Mouse (Mus musculus) skeletal muscle tissue, adult 2 months (tissue): ENCODE measurements around the gene Gfy.
"Not testable (repeated sequence)": the region's sequence is repeated elsewhere in the genome, so short reads cannot be mapped to it uniquely, and the experiment has no call there.

ENCODE experiments used
- DNase-seq: peaks from one replicate; pipeline ENCODE4 v3.0.0-alpha.2; 2012; ENCODE audit warnings: low read depth, low spot score

Gfy gene

DNA sequence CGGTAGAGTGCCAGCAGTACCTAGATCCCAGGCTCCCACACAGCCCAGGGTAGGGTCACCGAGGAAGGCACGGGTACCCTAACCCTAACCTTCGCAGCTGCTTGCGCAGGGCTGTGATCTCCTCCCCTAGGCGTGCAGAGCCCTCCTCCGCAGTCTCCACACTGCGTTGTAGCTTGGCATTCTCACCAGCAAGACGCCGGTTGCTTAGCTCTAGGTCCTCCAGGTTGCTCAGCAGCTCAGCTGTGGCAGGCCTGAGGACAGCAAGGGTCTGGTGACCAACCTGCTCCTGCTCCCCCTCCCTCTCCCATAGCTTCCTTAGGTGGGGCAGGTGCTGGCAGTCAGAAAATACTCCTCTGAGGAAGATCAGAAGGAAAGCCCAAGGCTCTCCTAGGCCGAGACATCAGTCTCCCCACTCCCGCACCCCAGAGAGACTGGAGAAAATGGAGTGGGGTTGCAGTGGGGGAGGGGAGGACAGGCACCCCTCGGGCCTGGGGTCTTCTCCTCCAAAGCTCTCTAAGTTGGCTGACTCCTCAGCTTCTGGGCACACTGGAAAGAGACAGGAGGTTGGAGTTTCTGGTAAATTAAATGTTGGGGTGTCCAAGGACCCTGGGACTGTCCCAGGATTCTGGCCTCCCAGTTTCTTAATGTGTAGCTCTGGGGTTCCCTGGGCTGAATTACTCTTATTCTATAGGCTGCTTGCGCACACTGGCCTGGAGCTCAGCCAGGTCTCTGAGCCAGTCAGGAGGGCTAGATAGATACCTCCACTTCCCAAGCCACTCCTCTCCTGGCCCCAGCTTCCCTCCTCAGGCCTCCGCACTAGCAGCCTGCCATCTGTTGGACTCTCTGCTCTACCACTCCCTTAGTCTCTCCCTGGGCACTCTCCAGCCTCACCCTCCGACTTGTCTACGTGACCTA lies 14.8 kb upstream of the Gfy start:
- DNase-seq, result no peak

DNA sequence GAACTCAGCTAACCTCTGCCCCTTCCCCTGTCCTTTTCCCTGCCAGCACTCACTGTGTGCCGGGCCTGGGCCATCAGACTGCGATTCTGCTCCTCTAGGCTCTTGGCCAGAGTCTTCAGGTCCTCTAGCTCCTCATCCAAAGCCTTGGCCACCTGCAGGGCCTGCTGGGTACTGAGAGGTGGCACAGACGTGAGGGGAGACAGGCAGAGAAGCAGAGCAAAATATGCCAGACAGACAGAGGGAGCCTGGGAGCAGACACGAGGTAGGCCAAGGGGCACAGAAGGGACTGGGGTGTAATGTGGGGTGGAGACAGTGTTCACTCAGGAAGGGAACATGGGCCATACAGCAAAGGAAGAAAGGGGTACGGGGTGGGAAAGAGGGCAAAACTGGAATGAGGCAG lies 14.0 kb upstream of the Gfy start:
- DNase-seq, result no peak

DNA sequence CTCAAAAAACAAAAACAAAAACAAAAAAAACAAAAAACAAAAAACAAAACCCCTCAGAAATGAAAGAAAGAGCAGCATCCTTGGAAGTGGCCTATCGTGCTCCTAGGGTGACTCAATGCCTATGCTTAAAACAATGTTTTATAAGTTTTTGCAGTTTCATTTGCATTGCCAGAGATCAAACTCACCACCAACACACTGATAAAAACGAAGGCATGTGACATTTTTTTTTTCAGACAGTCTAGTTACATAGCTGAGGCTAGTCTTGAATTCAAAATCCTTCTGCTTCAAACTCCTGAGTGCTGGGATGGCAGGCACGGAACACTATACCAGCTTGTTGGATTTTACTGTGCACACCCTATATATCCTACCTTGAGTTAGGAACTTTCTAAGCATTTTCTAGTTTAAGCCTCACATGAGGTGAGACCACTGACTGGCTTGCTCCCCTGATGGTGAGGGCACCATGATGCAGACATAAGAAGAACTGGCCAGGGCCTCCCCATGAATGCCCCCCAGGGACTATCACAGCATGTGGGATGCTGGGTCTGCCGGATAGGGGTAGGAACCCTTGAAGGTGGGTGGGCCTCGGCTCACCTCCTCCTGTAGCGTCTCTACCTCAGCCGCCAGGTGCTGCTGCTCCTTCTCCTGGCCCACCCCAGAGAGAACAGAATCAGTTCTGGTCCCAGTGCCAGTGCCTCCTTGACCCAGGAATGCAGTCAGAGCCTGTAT lies 13.4 kb upstream of the Gfy start:
- no peak for DNase-seq

DNA sequence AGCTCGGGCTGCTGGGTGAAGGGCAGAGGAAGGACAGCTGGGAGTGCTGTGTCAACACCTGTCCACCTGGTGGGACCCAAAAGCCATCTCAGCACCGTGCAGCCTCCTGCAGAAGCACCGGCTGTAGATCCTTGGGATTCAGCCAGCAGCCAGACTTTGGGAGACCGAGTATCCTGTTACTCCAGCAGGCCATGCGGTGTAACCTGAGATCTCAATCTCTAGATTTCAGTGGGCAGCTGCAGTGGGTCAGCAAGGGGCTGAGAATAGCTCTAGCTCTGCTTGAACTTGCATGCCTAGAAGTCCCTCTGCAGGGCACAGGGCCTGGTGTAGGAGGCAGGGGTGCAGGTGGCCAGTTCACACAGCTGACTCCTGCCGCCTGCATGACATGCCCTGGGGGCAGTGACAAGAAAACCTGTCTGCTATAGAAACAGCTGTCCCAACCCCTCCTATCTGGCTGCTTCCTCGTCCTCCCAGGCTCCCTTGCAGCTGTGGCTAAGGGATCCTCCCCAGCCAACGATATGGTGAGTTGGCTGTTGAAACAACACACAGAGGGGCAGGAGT lies 12.5 kb upstream of the Gfy start:
- peak; percentile 93 for DNase-seq

- DNase-seq, result no peak
Observed at GRCm38 (mm10) chr7:45191161-45191560, 11.8 kb upstream of the Gfy start.

- DNase-seq, result no peak
Observed at GRCm38 (mm10) chr7:45190186-45190585, 10.8 kb upstream of the Gfy start.

DNA sequence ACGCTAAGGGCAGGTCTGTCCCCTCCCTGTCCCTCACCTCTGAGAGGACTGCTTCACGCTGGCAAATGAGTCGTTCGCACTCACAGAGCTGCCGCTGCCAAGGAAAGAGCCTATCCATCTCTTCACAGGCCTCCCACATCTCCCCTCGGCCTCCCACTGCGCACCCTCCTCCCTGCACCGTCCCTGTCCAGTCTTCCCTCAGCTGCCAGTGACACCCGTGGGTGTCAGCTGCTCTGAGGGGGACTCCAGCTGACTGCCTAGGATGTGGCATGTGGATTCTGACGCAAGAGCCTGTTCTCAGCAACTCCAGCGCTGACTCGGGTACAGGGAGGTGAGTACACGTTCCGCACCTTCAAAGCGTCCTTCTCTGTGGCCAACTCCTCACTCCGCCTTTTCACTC lies 10.2 kb upstream of the Gfy start:
- DNase-seq, result no peak

DNA sequence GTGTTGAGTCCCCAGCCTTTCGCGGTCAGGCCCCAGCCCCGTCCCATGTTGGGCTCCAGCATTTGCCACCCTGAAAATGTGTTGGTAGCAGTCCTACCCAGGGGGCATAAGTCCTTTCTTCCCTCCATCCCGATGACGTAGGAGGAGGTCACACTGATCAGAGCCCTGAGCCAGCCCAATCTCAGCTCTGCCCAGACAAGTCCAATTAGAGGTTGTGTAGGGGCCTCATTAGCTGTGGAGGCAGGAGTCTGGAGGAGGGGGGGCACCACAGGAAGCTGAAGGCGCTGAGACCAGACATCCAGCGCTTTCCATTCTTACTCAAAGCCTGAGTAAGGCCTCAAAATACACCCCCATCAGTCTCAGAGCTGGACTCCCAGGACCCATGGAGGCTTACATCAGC lies 6.6 kb upstream of the Gfy start:
- no peak for DNase-seq

- no peak for DNase-seq
Observed at GRCm38 (mm10) chr7:45183672-45184071, 4.3 kb upstream of the Gfy start.

GRCm38 (mm10) chr7:45182606-45183005 lies 3.2 kb upstream of the Gfy start:
- peak; percentile 36 for DNase-seq

- peak; percentile 89 for DNase-seq
Observed at GRCm38 (mm10) chr7:45182199-45182601, 2.8 kb upstream of the Gfy start.

DNA sequence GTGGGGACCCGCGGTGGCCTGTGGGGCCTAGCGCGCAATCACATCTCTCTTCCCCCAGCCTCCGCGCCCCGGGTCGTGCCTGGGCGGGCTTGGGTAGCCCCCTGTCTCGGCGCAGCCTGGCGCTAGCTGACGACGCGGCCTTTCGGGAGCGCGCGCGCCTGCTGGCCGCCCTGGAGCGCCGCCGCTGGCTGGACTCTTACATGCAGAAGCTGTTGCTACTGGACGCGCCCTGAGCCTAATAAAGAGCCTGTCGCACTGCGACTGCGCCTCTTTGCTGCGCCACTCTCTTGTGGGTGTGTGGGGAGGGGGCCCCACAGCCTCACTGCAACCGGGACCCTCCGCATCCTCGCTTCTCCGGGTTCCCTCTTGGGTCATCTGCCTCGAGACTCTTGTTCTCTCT lies 2.2 kb upstream of the Gfy start:
- DNase-seq, result no peak

GRCm38 (mm10) chr7:45180896-45181477 lies 1.6 kb upstream of the Gfy start, which contains the start of gene Pth2:
Pth2 (plus strand) TSS chr7:45180995.
- DNase-seq, result no peak

- no peak for DNase-seq
Observed at GRCm38 (mm10) chr7:45178550-45178949, 819 bp downstream of the Gfy start.

- DNase-seq, result no peak
Observed at GRCm38 (mm10) chr7:45176356-45176755, 3.0 kb downstream of the Gfy start.

DNA sequence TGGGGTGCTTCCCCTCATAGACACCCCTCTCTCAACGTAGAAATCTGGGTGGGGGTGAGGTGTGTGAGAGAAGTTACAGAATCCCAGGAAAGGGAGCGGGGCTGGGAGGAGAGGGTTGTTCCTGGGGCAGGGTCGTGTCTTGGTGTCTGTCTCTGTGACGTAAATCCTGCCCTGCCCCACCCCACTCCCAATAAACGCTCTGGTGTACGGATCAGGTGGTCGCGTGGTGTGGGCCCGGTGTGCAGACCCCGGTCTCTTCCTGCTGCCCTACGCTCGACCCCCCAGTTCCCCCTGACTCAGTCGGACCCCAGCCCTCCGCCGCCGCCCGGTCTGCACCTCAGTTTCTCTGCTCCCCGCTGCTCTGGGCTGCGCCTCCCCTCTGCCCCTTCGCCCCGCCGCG lies 3.4 kb downstream of the Gfy start:
- no peak for DNase-seq

DNA sequence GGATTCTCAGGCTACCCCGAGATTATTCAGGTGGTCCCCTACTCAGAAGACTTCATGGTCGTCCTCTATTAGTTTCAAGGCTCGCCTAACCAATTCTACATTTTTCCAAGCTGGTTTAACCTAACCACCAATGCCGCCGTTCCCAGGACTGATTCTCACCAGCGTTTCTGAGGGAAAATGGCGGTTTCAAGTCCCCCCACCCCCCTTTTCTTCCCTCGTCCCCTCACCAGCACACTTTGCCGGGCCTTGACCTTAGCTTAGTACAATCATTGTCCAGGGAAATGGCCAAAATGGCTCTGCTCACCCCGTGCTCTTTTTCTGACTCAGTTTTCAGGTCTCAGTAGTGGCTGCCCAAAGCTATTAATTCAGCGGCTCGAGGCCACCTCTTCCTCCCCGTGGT lies 4.0 kb downstream of the Gfy start:
- DNase-seq, result no peak

- DNase-seq, result no peak
Observed at GRCm38 (mm10) chr7:45174567-45175280, 4.6 kb downstream of the Gfy start.

GRCm38 (mm10) chr7:45173772-45174171 lies 5.6 kb downstream of the Gfy start:
- not testable (repeated sequence) for DNase-seq

- no peak for DNase-seq
Observed at GRCm38 (mm10) chr7:45172974-45173373, 6.4 kb downstream of the Gfy start.

DNA sequence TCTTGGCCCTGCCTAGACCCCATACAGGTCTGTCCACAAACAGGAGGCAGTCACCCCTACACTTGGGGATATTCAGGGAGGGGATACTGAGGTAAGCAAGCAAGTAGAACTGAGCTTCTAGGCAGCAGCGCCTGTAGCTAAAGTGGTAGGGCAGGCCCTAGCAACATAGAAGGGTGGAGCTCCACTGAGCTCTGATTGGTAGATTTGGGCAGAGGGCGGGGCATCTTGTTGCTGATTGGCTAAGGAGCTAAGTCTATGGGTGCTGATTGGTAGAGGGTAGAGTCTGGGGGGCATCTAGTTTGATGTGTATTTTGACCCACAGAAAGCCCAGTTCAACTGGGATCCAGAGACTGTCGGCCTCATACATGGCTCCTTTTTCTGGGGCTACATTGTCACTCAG lies 9.9 kb downstream of the Gfy start:
- no peak for DNase-seq

- DNase-seq, result no peak
Observed at GRCm38 (mm10) chr7:45168656-45169055, 10.7 kb downstream of the Gfy start.
